Mouse (Mus musculus): ENCODE results near the gene Col27a1. TPM values are rescaled to one million over a fixed set of nuclear protein-coding genes. Genes with fewer than 3 reads are reported as not detected.

The Col27a1 gene
- polyA plus RNA-seq, 2 experiments = 34.1 to 134 TPM

GRCm38 (mm10) chr4:63307175-63308062, 93.6 kb downstream of the Col27a1 start:
- H3K9ac ChIP-seq (ENCODE audit: low read depth, low read length, severe bottlenecking) = no peak overlapping the region
- H3K4me1 ChIP-seq (ENCODE audit: control insufficient read depth, insufficient read depth, low read length) = no peaks in the 10 kb centered on the region
- no peak overlapping the region for H3K27ac ChIP-seq (replicated peaks; ENCODE audit: low read depth, low read length)
- no peak for TF ChIP-seq POLR2A (IDR thresholded peaks at IDR 0.05; ENCODE audit: borderline replicate concordance, extremely low read depth, insufficient read depth, insufficient read length)
- no peaks in the 10 kb centered on the region for H3K27me3 ChIP-seq (ENCODE audit: control insufficient read depth, insufficient read depth, low read length)
- H3K4me3 ChIP-seq (replicated peaks; ENCODE audit: low read length) = no peak overlapping the region
- DNase-seq (ENCODE audit: low spot score) = peak; percentile 77
- no peaks in the 10 kb centered on the region for H3K9me3 ChIP-seq (ENCODE audit: control insufficient read depth, low read length)
- peak; percentile 76 for ATAC-seq (ENCODE audit: low FRiP score, low read depth)
- H3K4me2 ChIP-seq (replicated peaks; ENCODE audit: low read depth, low read length, severe bottlenecking) = no peak overlapping the region
- peaks cover 74% of the 10 kb centered on the region for H3K36me3 ChIP-seq (ENCODE audit: control insufficient read depth, insufficient read depth, low read length)
- WGBS = 35% methylated on average over 21 of the region's 21 CpGs

- no peak overlapping the region for H3K9ac ChIP-seq (ENCODE audit: low read depth, low read length, severe bottlenecking)
- no peaks in the 10 kb centered on the region for H3K27me3 ChIP-seq (ENCODE audit: control insufficient read depth, insufficient read depth, low read length)
- no peak overlapping the region for H3K27ac ChIP-seq (replicated peaks; ENCODE audit: low read depth, low read length)
- H3K4me1 ChIP-seq (ENCODE audit: control insufficient read depth, insufficient read depth, low read length) = no peaks in the 10 kb centered on the region
- 86% methylated on average over 3 of the region's 3 CpGs for WGBS
- H3K36me3 ChIP-seq (ENCODE audit: control insufficient read depth, insufficient read depth, low read length) = peaks cover 74% of the 10 kb centered on the region
- no peak overlapping the region for H3K4me2 ChIP-seq (replicated peaks; ENCODE audit: low read depth, low read length, severe bottlenecking)
- H3K4me3 ChIP-seq (replicated peaks; ENCODE audit: low read length) = no peak overlapping the region
- H3K9me3 ChIP-seq (ENCODE audit: control insufficient read depth, low read length) = no peaks in the 10 kb centered on the region
- DNase-seq (ENCODE audit: low spot score) = no peak
- TF ChIP-seq POLR2A (IDR thresholded peaks at IDR 0.05; ENCODE audit: borderline replicate concordance, extremely low read depth, insufficient read depth, insufficient read length) = no peak
- no peak for ATAC-seq (ENCODE audit: low FRiP score, low read depth)
Observed at GRCm38 (mm10) chr4:63308316-63308715, 94.5 kb downstream of the Col27a1 start.

- H3K4me1 ChIP-seq (ENCODE audit: control insufficient read depth, insufficient read depth, low read length) = no peaks in the 10 kb centered on the region
- no peak overlapping the region for H3K4me2 ChIP-seq (replicated peaks; ENCODE audit: low read depth, low read length, severe bottlenecking)
- peaks cover 79% of the 10 kb centered on the region for H3K36me3 ChIP-seq (ENCODE audit: control insufficient read depth, insufficient read depth, low read length)
- H3K9ac ChIP-seq (ENCODE audit: low read depth, low read length, severe bottlenecking) = no peak overlapping the region
- no peak for ATAC-seq (ENCODE audit: low FRiP score, low read depth)
- H3K27ac ChIP-seq (replicated peaks; ENCODE audit: low read depth, low read length) = no peak overlapping the region
- H3K27me3 ChIP-seq (ENCODE audit: control insufficient read depth, insufficient read depth, low read length) = no peaks in the 10 kb centered on the region
- no peak for TF ChIP-seq POLR2A (IDR thresholded peaks at IDR 0.05; ENCODE audit: borderline replicate concordance, extremely low read depth, insufficient read depth, insufficient read length)
- no peaks in the 10 kb centered on the region for H3K9me3 ChIP-seq (ENCODE audit: control insufficient read depth, low read length)
- DNase-seq (ENCODE audit: low spot score) = no peak
- H3K4me3 ChIP-seq (replicated peaks; ENCODE audit: low read length) = no peak overlapping the region
- 57% methylated on average over 10 of the region's 10 CpGs for whole genome bisulfite sequencing
Observed at GRCm38 (mm10) chr4:63310247-63310855, 96.5 kb downstream of the Col27a1 start.

- H3K4me1 ChIP-seq (ENCODE audit: control insufficient read depth, insufficient read depth, low read length) = no peaks in the 10 kb centered on the region
- no peak overlapping the region for H3K4me3 ChIP-seq (replicated peaks; ENCODE audit: low read length)
- WGBS = 78% methylated on average over 7 of the region's 7 CpGs
- H3K9me3 ChIP-seq (ENCODE audit: control insufficient read depth, low read length) = no peaks in the 10 kb centered on the region
- H3K9ac ChIP-seq (ENCODE audit: low read depth, low read length, severe bottlenecking) = no peak overlapping the region
- no peak for TF ChIP-seq POLR2A (IDR thresholded peaks at IDR 0.05; ENCODE audit: borderline replicate concordance, extremely low read depth, insufficient read depth, insufficient read length)
- no peak for ATAC-seq (ENCODE audit: low FRiP score, low read depth)
- H3K27me3 ChIP-seq (ENCODE audit: control insufficient read depth, insufficient read depth, low read length) = no peaks in the 10 kb centered on the region
- H3K27ac ChIP-seq (replicated peaks; ENCODE audit: low read depth, low read length) = no peak overlapping the region
- no peak for DNase-seq (ENCODE audit: low spot score)
- no peak overlapping the region for H3K4me2 ChIP-seq (replicated peaks; ENCODE audit: low read depth, low read length, severe bottlenecking)
- H3K36me3 ChIP-seq (ENCODE audit: control insufficient read depth, insufficient read depth, low read length) = peaks cover 82% of the 10 kb centered on the region
Observed at GRCm38 (mm10) chr4:63311426-63311825, 97.6 kb downstream of the Col27a1 start.

- H3K4me3 ChIP-seq (replicated peaks; ENCODE audit: low read length) = no peak overlapping the region
- no peak for DNase-seq (ENCODE audit: low spot score)
- H3K27ac ChIP-seq (replicated peaks; ENCODE audit: low read depth, low read length) = no peak overlapping the region
- H3K36me3 ChIP-seq (ENCODE audit: control insufficient read depth, insufficient read depth, low read length) = peaks cover 89% of the 10 kb centered on the region
- no peak for TF ChIP-seq POLR2A (IDR thresholded peaks at IDR 0.05; ENCODE audit: borderline replicate concordance, extremely low read depth, insufficient read depth, insufficient read length)
- H3K27me3 ChIP-seq (ENCODE audit: control insufficient read depth, insufficient read depth, low read length) = no peaks in the 10 kb centered on the region
- no peak for ATAC-seq (ENCODE audit: low FRiP score, low read depth)
- WGBS = 83% methylated on average over 5 of the region's 5 CpGs
- no peak overlapping the region for H3K9ac ChIP-seq (ENCODE audit: low read depth, low read length, severe bottlenecking)
- no peaks in the 10 kb centered on the region for H3K4me1 ChIP-seq (ENCODE audit: control insufficient read depth, insufficient read depth, low read length)
- no peak overlapping the region for H3K4me2 ChIP-seq (replicated peaks; ENCODE audit: low read depth, low read length, severe bottlenecking)
- no peaks in the 10 kb centered on the region for H3K9me3 ChIP-seq (ENCODE audit: control insufficient read depth, low read length)
Observed at GRCm38 (mm10) chr4:63314063-63314462, 100.3 kb downstream of the Col27a1 start.
